Mouse (Mus musculus) erythroblast, embryonic 14.5 days (primary cell): ENCODE data around the gene Vstm2a. TPM values are rescaled to one million over a fixed set of nuclear protein-coding genes. Genes with fewer than 3 reads are reported as not detected.

Experiments used
- H3K27me3 ChIP-seq: 2 replicates; pipeline ENCODE4 v1.6.1; 2012; ENCODE audit warnings: inconsistent platforms; ENCODE audit not compliant: control insufficient read depth
- H3K36me3 ChIP-seq: 2 replicates; pipeline ENCODE4 v1.6.1; 2012; ENCODE audit warnings: mild to moderate bottlenecking, inconsistent platforms; ENCODE audit not compliant: control insufficient read depth
- H3K4me1 ChIP-seq: 2 replicates; pipeline ENCODE4 v1.6.1; 2012; ENCODE audit warnings: inconsistent platforms; ENCODE audit not compliant: control insufficient read depth
- H3K4me3 ChIP-seq: replicated peaks from 2 replicates; pipeline ENCODE3; 2012; ENCODE audit warnings: moderate library complexity, mild to moderate bottlenecking, inconsistent platforms
- H3K9me3 ChIP-seq: 2 replicates; pipeline ENCODE4 v1.6.1; 2012; ENCODE audit warnings: low read length, inconsistent platforms, mixed read lengths; ENCODE audit not compliant: control insufficient read depth
- GATA1 ChIP-seq: IDR thresholded peaks from 2 replicates; pipeline ENCODE4 v1.6.1; 2012; ENCODE audit warnings: low read length, inconsistent platforms, mixed read lengths
- TAL1 ChIP-seq: IDR thresholded peaks from 3 replicates; pipeline ENCODE4 v1.6.1; 2012; ENCODE audit warnings: low read length, inconsistent platforms, mixed read lengths
- polyA plus RNA-seq: library from polyadenylated mRNA; stranded (reverse); fragments of >175 nt; gene quantifications from 2 replicates; pipeline ENCODE4 v1.2.3, GENCODE M21; 2012

The Vstm2a gene
- not detected in 2 replicates for polyA plus RNA-seq

DNA sequence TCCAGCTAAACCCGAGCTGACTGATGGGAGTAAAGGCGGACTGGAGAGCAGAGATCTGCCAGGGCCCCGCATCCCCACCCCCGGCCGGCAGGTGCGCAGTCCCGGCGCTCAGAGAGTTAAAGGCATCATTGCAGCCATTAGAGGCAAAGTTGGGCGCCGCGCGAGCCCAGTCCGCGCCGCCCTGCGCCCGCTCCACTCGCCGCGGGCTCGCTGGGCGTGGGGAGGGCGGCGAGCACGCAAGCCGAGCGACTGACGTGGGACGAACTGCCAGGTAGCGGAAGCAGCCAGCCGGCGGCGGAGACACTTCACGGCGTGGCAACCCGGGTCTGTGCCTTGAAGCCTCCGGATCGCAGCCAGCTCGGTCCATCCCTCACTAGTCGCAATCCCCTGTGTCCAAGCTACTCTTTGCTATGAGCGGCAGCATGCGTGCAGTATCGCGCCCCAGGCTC, at the start of gene Vstm2a:
Gene Vstm2a, plus strand, starts transcription at position 252 of the 449 bp plus-strand sequence.
- TF ChIP-seq GATA1 (no peak), TAL1 (no peak)
- no peak within 1 kb of the TSS for H3K4me3 ChIP-seq
- H3K36me3 ChIP-seq, result no peaks in the 10 kb centered on the region
- no peaks in the 10 kb centered on the region for H3K4me1 ChIP-seq
- H3K27me3 ChIP-seq, result peaks cover 48% of the 10 kb centered on the region
- no peaks in the 10 kb centered on the region for H3K9me3 ChIP-seq

DNA sequence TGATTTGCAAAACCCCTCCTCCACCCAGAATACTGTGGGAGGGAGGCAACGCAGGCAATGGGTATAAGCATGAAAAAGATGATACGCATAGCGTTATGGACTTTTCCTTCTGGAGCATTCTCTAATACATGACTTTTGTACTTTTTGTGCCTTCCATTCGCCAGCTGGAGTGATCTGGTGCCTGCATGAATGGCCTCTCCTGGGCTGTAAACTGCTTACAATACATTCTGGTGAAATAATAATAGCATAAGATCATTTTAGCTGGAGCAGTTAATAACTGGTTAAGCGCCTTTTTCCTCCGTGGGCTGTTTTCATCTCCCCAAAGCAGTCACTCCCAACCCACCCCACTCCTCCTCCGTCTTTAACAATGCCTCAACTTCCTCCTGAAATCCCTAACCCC, 513 bp upstream of the Vstm2a start:
- H3K36me3 ChIP-seq, result no peaks in the 10 kb centered on the region
- peaks cover 48% of the 10 kb centered on the region for H3K27me3 ChIP-seq
- no peak overlapping the region for H3K4me3 ChIP-seq
- no peak for TF ChIP-seq TAL1
- no peak for TF ChIP-seq GATA1
- H3K9me3 ChIP-seq, result no peaks in the 10 kb centered on the region
- H3K4me1 ChIP-seq, result no peaks in the 10 kb centered on the region

DNA sequence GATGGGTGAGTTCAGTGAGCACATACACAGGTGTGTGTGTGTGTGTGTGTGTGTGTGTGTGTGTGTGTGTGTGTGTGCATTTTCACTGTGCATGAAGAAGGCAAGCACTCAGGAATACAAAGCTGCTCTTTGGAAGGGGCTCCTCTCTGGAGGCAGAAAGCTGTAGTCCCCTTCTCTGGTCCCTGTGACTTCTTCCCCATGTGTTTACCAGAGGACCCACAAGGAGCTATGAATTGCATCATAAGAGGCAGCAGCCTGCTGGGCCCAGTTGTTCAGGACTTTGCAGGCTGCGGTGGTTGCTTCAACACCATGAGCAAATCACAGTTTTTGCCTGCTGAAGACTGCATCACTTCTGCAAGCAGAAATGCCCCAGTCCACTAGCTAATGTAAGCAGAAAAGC, 776 bp downstream of the Vstm2a start:
- no peak for TF ChIP-seq TAL1
- TF ChIP-seq GATA1, result no peak
- Histone ChIP-seq H3K27me3 (peaks cover 48% of the 10 kb centered on the region), H3K4me1 (no peaks in the 10 kb centered on the region), H3K9me3 (no peaks in the 10 kb centered on the region), H3K4me3 (no peak overlapping the region), H3K36me3 (no peaks in the 10 kb centered on the region)

DNA sequence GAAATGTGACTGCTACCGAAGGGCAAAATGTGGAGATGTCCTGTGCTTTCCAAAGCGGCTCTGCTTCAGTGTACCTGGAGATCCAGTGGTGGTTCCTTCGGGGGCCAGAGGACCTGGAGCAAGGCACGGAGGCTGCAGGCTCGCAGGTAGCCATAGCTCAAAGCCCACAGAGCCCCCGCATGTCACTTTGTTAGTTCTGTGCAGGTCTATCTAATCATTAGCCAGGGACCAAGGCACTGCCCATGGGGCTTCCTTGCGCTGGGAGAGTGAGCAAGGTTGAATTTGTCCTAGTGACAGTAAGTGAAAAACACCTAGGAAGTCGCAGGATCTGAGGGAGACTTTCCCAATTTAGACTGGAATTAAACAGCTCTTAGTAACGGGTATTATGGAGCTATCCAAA, 2.4 kb downstream of the Vstm2a start:
- Histone ChIP-seq H3K9me3 (no peaks in the 10 kb centered on the region), H3K4me1 (no peaks in the 10 kb centered on the region), H3K4me3 (no peak overlapping the region), H3K36me3 (no peaks in the 10 kb centered on the region), H3K27me3 (peaks cover 48% of the 10 kb centered on the region)
- no peak for TF ChIP-seq TAL1
- TF ChIP-seq GATA1, result no peak

DNA sequence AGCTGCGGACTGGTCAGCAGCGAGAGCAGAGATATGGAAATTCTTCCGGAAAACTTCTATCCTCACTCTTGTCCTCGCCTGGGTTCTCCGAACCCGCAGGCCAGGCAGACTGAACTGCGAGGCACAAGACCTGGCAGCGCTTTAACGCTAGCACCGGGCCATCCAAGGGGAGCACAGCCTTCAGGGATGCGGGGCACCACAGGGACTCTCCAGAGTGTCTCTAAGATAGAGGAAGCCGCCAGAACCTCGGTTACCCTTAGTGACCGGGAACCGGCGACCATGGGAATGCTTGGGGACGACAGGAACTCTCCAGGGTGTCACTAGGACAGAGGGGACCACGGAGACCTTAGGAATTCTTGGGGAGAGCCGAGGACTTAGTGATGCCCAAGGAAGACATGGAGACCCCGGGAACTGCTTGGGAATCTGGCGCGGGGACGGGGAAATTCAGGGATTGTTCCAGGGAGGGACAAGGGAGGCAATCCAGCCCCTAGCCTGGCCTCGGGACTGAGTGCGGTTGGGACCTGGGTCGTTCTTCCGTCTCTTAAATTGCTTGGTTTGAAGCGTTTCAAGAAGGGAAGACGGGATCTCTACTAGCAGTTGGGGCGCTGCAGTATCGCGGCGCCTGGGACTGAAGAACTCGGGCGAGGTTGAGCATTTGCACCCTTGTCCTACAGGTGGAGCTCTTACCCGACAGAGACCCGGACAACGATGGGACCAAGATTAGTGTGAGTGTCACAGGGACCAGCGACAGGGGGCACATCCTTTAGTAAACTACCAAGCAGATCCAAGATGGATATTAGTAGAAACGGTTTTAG, 3.4 kb downstream of the Vstm2a start:
- no peaks in the 10 kb centered on the region for H3K36me3 ChIP-seq
- H3K4me1 ChIP-seq, result no peaks in the 10 kb centered on the region
- H3K4me3 ChIP-seq, result no peak overlapping the region
- no peaks in the 10 kb centered on the region for H3K9me3 ChIP-seq
- no peak for TF ChIP-seq TAL1
- no peak for TF ChIP-seq GATA1
- H3K27me3 ChIP-seq, result peaks cover 46% of the 10 kb centered on the region

DNA sequence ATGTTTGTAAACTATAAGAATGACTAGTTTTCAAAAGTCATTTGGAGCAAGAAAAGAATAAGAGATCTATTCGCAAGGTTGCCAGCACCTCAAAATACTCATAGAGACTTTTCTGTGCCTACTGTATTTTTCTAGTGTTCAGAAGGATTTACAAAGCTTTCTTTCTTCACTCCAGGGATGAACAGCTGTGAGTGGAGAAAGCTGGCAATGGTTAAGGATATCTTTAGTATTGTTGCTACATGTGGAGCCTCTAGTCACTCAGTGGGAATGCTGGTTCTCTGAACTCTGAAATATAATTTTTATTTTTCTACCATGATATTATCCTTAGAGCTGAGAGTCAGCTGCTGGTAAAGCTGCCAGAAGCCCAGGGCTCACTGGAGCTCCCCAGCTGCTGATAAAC, 10.9 kb downstream of the Vstm2a start:
- no peaks in the 10 kb centered on the region for H3K4me1 ChIP-seq
- H3K27me3 ChIP-seq, result no peaks in the 10 kb centered on the region
- TF ChIP-seq TAL1, result no peak
- no peak for TF ChIP-seq GATA1
- H3K36me3 ChIP-seq, result no peaks in the 10 kb centered on the region
- H3K4me3 ChIP-seq, result no peak overlapping the region
- no peaks in the 10 kb centered on the region for H3K9me3 ChIP-seq

DNA sequence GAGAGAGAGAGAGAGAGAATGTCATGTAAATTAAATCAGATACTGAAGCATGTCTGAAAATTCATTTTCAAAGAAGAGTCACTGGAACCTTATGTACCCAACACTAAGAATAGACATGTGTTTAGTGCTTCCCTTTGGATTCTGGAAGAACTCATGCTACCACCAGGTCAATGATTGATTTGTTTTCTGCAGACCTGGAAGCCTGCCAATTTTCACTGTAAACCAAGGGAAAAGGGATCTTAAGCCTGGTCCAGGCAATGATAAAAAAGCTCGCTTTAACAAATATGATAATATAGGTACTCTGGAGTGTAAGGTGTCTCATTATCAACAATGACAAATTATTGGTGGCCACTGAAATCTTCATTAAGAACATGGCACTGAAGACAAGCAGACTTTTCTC, 32.9 kb downstream of the Vstm2a start:
- H3K9me3 ChIP-seq, result no peaks in the 10 kb centered on the region
- H3K4me3 ChIP-seq, result no peak overlapping the region
- H3K27me3 ChIP-seq, result no peaks in the 10 kb centered on the region
- H3K36me3 ChIP-seq, result no peaks in the 10 kb centered on the region
- no peaks in the 10 kb centered on the region for H3K4me1 ChIP-seq
- no peak for TF ChIP-seq TAL1
- TF ChIP-seq GATA1, result no peak

DNA sequence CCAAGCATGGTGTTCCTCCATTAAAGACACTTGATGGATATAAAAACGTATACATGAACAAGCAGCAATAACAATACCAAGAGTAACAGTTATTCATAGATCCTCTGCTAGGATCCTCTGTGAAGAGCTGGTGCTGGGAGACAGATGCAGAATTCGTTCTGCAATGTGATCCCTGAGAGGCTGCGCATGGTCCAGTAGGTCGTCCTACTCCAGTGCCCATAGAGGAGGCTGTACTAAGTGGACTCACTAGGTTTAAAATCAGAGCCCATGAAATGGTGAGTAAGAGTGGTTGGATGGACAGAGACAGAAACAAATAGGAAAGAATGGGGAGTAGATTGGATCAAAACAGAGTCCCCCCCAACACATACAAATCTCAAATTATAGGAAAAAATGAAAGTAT, 35.4 kb downstream of the Vstm2a start:
- no peak for TF ChIP-seq GATA1
- no peak for TF ChIP-seq TAL1
- H3K27me3 ChIP-seq, result no peaks in the 10 kb centered on the region
- no peaks in the 10 kb centered on the region for H3K4me1 ChIP-seq
- no peak overlapping the region for H3K4me3 ChIP-seq
- H3K36me3 ChIP-seq, result no peaks in the 10 kb centered on the region
- H3K9me3 ChIP-seq, result no peaks in the 10 kb centered on the region

DNA sequence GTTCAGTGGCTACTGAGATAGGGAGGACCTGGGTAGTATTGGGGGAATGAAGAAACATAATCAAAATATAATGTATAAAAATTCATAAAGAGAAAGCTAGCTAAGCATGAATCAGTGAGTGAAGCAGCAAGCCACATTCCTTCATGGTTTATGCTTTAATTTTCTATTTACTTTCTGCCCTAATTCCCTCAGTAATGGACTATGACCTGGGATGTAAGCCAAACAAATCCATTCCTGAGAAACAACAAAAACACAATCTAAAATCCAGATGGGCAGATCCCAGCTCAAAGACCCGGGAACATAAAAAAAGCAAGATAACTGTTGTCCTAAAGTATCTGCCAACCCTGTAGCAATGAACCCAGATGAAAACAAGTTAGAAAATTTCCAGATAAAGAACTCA, 39.0 kb downstream of the Vstm2a start:
- H3K4me1 ChIP-seq, result no peaks in the 10 kb centered on the region
- no peak for TF ChIP-seq TAL1
- no peak for TF ChIP-seq GATA1
- no peak overlapping the region for H3K4me3 ChIP-seq

More for the DNA sequence above, 39.0 kb downstream of the Vstm2a start:
- Histone ChIP-seq H3K9me3 (no peaks in the 10 kb centered on the region), H3K36me3 (no peaks in the 10 kb centered on the region), H3K27me3 (no peaks in the 10 kb centered on the region)
